Mouse (Mus musculus): ENCODE measurements around the gene Olfr510.
"Not testable (repeated sequence)": the region's sequence is repeated elsewhere in the genome, so short reads cannot be mapped to it uniquely, and the experiment has no call there.

Gene Olfr510

DNA sequence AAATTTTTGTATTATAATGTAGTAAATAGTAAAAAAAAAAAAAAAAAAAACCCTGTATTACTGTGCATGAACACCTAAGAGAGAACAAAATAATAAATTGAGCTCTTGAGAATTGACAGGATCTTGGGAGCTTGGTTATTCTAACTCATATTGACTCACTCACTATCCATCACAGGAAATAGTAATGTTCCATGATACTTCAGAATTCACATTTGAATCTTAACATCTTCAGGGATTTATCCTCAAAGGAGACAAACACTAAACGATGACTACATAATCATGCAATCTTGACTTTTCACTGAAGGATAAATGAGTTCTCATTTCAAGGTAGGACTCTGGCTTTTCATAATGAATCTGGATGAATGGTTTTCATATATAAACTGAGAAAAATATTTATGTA lies at the start of gene Olfr510:
Gene Olfr510 (plus strand): TSS at position 301 of the 400 bp plus-strand sequence.
- no peak for DNase-seq

DNA sequence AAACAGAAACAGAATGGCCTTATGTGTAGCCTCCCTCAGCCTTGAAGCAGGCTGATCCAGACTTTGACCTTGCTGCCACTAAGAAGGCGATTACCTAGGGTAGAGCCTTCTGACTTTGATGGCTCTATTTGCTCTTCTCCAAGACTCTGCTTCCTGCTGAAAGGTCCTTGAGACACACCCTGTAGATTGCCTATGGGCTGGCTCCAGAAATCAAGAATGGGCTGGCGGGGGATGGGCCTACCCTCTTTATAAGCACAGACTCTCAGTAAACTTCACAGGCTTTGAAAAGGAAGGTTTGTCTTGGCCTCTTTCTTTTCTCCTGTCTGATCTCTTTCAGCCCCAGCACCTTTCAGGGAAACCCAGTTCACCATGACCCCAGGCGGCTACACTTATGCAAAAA lies 49.4 kb upstream of the Olfr510 start:
- DNase-seq: not testable (repeated sequence)

- no peak for DNase-seq
These were observed 44.7 kb upstream of the Olfr510 start, which contains the start of gene Olfr507 for GRCm38 (mm10) chr7:108621514-108621913. Gene Olfr507 (plus strand): TSS chr7:108621814.

DNA sequence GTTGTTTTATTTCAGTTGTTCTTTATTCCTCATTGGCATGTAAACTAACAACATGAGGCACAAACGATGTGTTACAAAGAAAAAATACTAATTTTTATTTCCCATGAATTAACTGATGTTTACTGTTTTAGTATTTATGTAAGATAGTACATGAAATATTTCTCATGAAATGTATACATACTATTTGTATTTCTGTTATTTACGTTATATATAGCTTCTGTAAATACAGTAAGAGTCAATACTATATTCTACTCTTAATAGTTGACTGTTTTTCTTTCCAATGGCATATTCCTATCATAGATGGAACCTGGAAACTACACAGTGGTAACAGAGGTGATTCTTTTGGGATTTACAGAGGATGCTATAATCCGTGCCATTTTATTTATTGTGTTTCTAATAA lies 36.5 kb upstream of the Olfr510 start, which contains the start of gene Olfr508:
Gene Olfr508 (plus strand): TSS at position 301 of the 400 bp plus-strand sequence.
- DNase-seq: no peak

GRCm38 (mm10) chr7:108651806-108652205 lies 14.4 kb upstream of the Olfr510 start, which contains the start of gene Olfr509:
Gene Olfr509 (minus strand): TSS chr7:108651906.
- no peak for DNase-seq

GRCm38 (mm10) chr7:108662419-108662818 lies 3.8 kb upstream of the Olfr510 start:
- no peak for DNase-seq

DNA sequence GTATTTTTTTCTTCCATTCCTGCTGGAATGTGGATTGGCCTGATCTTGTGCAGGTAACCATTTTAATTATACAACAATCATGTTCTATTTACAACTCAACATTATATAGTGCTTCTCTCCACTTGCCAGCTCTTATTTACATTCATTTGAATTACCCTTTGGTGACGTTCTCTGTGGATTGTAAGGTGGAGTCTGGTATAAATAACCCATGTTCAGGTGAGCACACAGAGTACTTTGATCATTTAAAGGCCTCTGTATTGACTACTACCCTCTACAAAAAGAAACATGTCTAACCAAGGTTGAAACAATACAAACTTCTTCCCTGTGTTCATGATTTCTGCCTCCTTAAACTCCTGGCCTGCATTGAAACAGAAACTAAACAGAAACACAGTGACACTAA lies 4.8 kb downstream of the Olfr510 start:
- no peak for DNase-seq

DNA sequence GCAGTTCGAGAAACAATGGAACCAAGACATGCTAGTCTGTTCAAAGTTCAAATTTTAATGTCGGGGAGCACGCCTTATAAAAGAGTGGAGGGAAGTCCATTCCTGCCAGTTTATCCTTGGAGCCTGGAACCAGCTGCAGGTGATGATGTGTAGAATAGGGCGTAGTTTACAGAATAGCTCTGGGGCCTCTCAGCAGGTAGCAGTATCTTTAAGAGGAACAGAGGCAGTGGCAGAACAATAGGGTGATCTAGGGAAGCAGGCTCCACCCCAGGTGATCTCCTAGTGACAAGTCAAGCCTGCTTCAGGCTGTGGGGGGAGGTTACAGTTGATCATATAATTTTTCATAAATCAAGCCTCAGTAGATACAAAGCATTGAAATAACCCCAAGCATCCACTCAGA lies 12.7 kb downstream of the Olfr510 start:
- DNase-seq: no peak

DNA sequence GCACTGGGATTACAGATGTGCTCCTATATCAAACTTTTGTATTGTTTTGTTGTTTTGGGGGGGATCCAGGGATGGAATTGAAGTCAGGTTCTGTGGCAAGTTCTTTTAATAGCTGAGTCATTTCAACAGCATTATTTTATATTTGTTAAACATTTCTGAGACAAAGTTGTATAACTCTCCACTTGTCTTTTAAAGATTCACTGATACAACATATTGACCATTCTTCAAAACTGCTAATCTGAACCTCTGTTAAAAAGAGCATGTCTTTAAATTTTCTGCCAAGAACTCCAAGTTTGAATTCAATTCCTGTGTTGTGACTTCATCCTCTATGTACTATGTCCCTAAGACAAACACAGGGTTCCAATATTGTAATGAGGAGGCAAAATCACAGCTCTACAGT lies 46.8 kb downstream of the Olfr510 start, which contains the start of gene Olfr512:
Gene Olfr512 (plus strand): TSS at position 301 of the 400 bp plus-strand sequence.
- no peak for DNase-seq

Measured in right cerebral cortex, adult 18-20 months (tissue).